Mouse (Mus musculus): Measurements from ENCODE around the gene Maff. TPM values are rescaled to one million over a fixed set of nuclear protein-coding genes. Genes with fewer than 3 reads are reported as not detected.

The Maff gene
- polyA plus RNA-seq, 1 experiment from 2014 or later = 0.77 TPM

- Histone ChIP-seq H3K36me3 (peaks cover 3% of the 10 kb centered on the region; the same call in 1 of the 2 replicates), H3K27me3 (no peaks in the 10 kb centered on the region), H3K9ac (no peak overlapping the region), H3K4me2 (no peak overlapping the region), H3K27ac (replicated peaks) (no peak overlapping the region), H3K9me3 (no peaks in the 10 kb centered on the region), H3K4me1 (replicated peaks) (peaks cover 44% of the 10 kb centered on the region), H3K4me3 (no peak overlapping the region)
- ATAC-seq (ENCODE audit: low read depth) = no peak
- 87% methylated on average over 6 of the region's 6 CpGs for WGBS
Observed at GRCm38 (mm10) chr15:79388171-79388570, 41.8 kb downstream of the Maff start.

GRCm38 (mm10) chr15:79390434-79390833 lies 44.0 kb downstream of the Maff start:
- WGBS = 87% methylated on average over 6 of the region's 6 CpGs

DNA sequence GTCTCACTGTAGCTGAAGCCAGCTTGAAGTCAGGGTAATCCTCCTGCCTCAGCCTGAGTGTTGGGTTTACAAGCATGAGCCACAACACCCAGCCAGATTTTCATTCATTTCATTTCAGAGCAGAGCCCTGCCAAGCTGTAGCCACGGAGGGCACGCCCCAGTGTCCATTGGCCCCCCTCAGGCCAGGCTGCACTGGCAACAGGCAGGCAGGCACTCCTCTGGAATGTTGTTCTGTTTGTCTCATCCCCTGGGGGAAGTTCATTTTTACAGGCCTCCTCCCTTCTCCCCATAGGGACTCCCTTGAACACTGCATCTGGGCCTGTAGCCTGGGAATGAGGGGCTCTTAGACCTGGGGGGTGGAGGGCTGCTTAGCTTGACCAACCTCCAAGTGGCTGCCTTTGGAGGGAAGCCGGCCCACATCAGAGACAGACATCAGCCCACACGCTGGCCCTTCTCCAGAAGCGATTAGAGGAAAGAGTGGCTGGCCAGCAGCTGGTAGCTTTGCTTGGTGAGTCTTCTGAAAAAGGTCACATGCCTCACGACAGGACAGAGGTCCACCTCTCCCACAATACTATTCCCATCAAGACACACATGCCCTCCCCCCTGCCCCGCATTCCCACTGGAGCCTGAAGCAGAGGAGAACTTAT lies 45.1 kb downstream of the Maff start:
- Histone ChIP-seq H3K4me2 (no peak overlapping the region), H3K4me3 (no peak overlapping the region), H3K9me3 (no peaks in the 10 kb centered on the region), H3K9ac (0 out of 2 replicates have a peak overlapping the region, but pooled peaks have one; percentile 8), H3K36me3 (0 out of 2 replicates have a peak, but pooled peaks cover 6% of the 10 kb centered on the region), H3K27ac (replicated peaks) (peak overlapping the region; percentile 28; the same call in 1 of the 2 replicates), H3K4me1 (replicated peaks) (peaks cover 73% of the 10 kb centered on the region), H3K27me3 (no peaks in the 10 kb centered on the region)
- ATAC-seq (ENCODE audit: low read depth) = no peak
- 58% methylated on average over 7 of the region's 7 CpGs for WGBS

More at GRCm38 (mm10) chr15:79390434-79390833, 44.0 kb downstream of the Maff start:
- no peak overlapping the region for H3K4me3 ChIP-seq
- no peak overlapping the region for H3K4me2 ChIP-seq
- H3K9ac ChIP-seq = no peak overlapping the region
- ATAC-seq (ENCODE audit: low read depth) = no peak
- H3K9me3 ChIP-seq = no peaks in the 10 kb centered on the region
- no peaks in the 10 kb centered on the region for H3K36me3 ChIP-seq
- no peak overlapping the region for H3K27ac ChIP-seq (replicated peaks)
- H3K27me3 ChIP-seq = no peaks in the 10 kb centered on the region
- H3K4me1 ChIP-seq (replicated peaks) = peaks cover 65% of the 10 kb centered on the region

DNA sequence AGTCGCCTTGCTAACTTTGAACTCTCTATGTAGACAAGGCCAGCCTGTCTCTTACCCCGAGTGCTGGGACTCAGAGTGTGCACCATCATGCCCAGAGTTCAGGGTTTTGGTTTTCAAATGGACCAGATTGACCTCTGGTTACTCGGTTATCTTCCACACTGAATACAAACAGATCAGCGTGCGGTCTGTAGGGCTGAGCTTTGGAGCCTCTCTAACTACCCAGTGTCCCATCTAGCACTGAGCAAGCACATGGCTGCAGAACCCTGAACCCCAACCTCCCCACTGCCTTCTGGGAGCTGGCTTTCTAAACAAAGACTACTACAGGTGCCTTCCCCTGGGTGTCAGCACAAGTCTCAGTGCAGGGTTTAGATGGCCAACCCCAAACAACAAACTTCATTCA lies 46.1 kb downstream of the Maff start:
- Histone ChIP-seq H3K9me3 (no peaks in the 10 kb centered on the region), H3K4me1 (replicated peaks) (peaks cover 68% of the 10 kb centered on the region), H3K9ac (no peak overlapping the region), H3K36me3 (peaks cover 8% of the 10 kb centered on the region; the same call in 1 of the 2 replicates), H3K27me3 (no peaks in the 10 kb centered on the region), H3K27ac (replicated peaks) (no peak overlapping the region), H3K4me2 (no peak overlapping the region), H3K4me3 (no peak overlapping the region)
- 89% methylated on average over 5 of the region's 5 CpGs for WGBS
- ATAC-seq (ENCODE audit: low read depth) = no peak

DNA sequence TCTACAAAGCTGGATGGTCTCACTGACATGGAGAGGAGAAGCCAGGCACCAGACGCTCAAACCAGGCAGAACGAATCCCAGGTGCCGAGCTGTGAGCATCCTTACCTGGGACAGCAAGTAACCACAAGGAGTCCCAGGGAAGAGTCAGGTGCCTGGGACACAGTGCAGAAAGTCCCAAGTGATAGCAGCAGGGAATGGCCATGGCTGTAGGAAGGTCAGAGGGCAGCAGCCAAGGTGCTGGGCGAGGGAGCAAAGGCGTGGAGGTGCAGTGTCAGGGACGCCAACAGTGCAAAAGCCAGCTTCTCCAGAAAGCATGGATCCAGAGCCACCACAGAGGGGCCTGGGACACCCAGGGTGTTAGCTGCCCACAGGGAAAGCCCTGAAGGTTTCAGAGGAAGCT lies 46.7 kb downstream of the Maff start:
- Histone ChIP-seq H3K27me3 (no peaks in the 10 kb centered on the region), H3K9me3 (no peaks in the 10 kb centered on the region), H3K4me2 (no peak overlapping the region), H3K9ac (0 out of 2 replicates have a peak overlapping the region, but pooled peaks have one; percentile 26), H3K36me3 (peaks cover 10% of the 10 kb centered on the region; the same call in 1 of the 2 replicates), H3K4me3 (no peak overlapping the region), H3K27ac (replicated peaks) (no peak overlapping the region), H3K4me1 (replicated peaks) (peaks cover 67% of the 10 kb centered on the region)
- 84% methylated on average over 6 of the region's 6 CpGs for WGBS
- no peak for ATAC-seq (ENCODE audit: low read depth)

- 74% methylated on average over 4 of the region's 4 CpGs for WGBS
- Histone ChIP-seq H3K4me3 (no peak overlapping the region), H3K36me3 (peaks cover 13% of the 10 kb centered on the region; the same call in 1 of the 2 replicates), H3K9me3 (no peaks in the 10 kb centered on the region), H3K4me2 (0 out of 2 replicates have a peak overlapping the region, but pooled peaks have one; percentile 27), H3K4me1 (replicated peaks) (peaks cover 73% of the 10 kb centered on the region), H3K27me3 (no peaks in the 10 kb centered on the region), H3K27ac (replicated peaks) (no peak overlapping the region), H3K9ac (no peak overlapping the region)
- no peak for ATAC-seq (ENCODE audit: low read depth)
Observed at GRCm38 (mm10) chr15:79394842-79395241, 48.4 kb downstream of the Maff start.

GRCm38 (mm10) chr15:79395281-79395680 lies 48.9 kb downstream of the Maff start:
- H3K4me2 ChIP-seq = peak overlapping the region; percentile 27; the same call in 1 of the 2 replicates
- H3K9me3 ChIP-seq = no peaks in the 10 kb centered on the region
- no peak overlapping the region for H3K27ac ChIP-seq (replicated peaks)
- 85% methylated on average over 6 of the region's 6 CpGs for WGBS
- no peak for ATAC-seq (ENCODE audit: low read depth)
- peaks cover 13% of the 10 kb centered on the region; the same call in 1 of the 2 replicates for H3K36me3 ChIP-seq
- no peaks in the 10 kb centered on the region for H3K27me3 ChIP-seq
- H3K4me1 ChIP-seq (replicated peaks) = peaks cover 73% of the 10 kb centered on the region
- no peak overlapping the region for H3K4me3 ChIP-seq
- H3K9ac ChIP-seq = no peak overlapping the region

DNA sequence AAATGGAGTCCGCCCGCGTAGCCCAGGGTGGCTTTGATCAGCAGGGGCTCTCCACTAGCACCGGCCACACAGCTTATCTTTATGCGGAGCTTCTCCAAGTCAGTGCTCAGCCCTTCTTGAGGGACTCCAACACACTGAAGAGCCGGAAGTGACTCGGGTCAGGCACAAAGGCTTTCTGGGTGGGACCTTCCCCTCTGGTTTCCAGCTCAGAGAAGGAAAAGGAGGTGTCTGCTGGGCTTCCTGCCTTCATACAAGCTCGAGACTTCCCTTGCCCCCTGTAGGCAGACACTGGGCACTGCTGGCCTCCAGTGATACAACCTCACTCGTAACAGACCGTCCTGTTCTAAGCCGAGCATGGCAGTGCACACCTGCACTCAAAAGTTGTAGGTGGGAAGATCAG lies 50.3 kb downstream of the Maff start:
- ATAC-seq (ENCODE audit: low read depth) = no peak
- Histone ChIP-seq H3K36me3 (peaks cover 13% of the 10 kb centered on the region; the same call in 1 of the 2 replicates), H3K9me3 (no peaks in the 10 kb centered on the region), H3K4me1 (replicated peaks) (peaks cover 74% of the 10 kb centered on the region), H3K4me2 (peak overlapping the region; percentile 27; the same call in 1 of the 2 replicates), H3K27ac (replicated peaks) (0 out of 2 replicates have a peak overlapping the region, but pooled peaks have one; percentile 13), H3K9ac (no peak overlapping the region), H3K4me3 (no peak overlapping the region), H3K27me3 (no peaks in the 10 kb centered on the region)
- 85% methylated on average over 11 of the region's 11 CpGs for WGBS

DNA sequence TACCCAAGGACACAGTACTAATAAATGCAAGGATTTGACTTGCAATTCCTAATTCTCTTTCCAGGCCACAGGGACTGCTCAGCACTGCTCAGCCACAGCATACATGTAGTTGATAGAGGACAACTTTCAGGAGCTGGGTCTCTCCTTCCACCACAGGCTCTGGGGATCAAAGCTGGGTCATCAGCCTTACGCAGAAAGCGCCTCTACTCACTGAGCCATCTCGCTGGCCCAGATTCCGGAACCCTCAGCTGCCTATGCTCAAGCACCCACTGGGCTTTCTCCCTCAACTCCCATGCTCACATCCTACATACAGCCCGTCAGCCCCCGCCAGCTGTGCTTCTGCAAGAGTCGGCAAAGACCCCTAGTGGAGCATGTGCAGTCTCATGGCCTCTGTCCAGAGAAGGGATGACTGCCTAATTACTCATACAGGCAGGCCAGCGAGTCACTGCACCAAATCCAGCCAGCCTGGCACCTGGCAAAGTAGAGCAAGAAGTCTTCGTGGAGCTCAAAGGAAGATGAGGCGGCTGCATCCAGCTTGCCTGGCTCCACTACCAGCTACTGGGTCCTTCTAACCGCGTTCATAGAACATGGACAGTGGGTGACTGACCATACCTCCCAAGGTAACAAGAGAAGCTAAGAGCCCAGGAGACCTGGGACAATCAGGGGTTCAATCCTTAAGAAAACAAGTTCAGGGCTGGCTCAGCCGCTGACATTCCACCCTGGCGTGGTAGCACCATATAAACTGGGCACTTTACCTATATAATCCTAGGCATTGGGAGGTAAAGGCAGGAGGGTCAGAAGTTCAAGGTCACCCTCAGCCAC lies 53.0 kb downstream of the Maff start:
- Histone ChIP-seq H3K4me1 (replicated peaks) (peaks cover 64% of the 10 kb centered on the region), H3K9ac (no peak overlapping the region), H3K36me3 (peaks cover 13% of the 10 kb centered on the region; the same call in 1 of the 2 replicates), H3K4me3 (no peak overlapping the region), H3K27me3 (no peaks in the 10 kb centered on the region), H3K27ac (replicated peaks) (no peak overlapping the region), H3K9me3 (no peaks in the 10 kb centered on the region), H3K4me2 (no peak overlapping the region)
- ATAC-seq (ENCODE audit: low read depth) = no peak
- WGBS = 83% methylated on average over 14 of the region's 14 CpGs

GRCm38 (mm10) chr15:79400134-79400974 lies 53.9 kb downstream of the Maff start:
- Histone ChIP-seq H3K9ac (peak overlapping the region; percentile 52), H3K27ac (replicated peaks) (peak overlapping the region; percentile 25), H3K36me3 (peaks cover 13% of the 10 kb centered on the region; the same call in 1 of the 2 replicates), H3K4me2 (peak overlapping the region; percentile 93), H3K27me3 (no peaks in the 10 kb centered on the region), H3K4me1 (replicated peaks) (peaks cover 57% of the 10 kb centered on the region), H3K4me3 (no peak overlapping the region), H3K9me3 (no peaks in the 10 kb centered on the region)
- no peak for ATAC-seq (ENCODE audit: low read depth)
- 67% methylated on average over 6 of the region's 6 CpGs for WGBS

GRCm38 (mm10) chr15:79400975-79401365 lies 54.5 kb downstream of the Maff start:
- ATAC-seq (ENCODE audit: low read depth) = no peak
- 59% methylated on average over 7 of the region's 7 CpGs for WGBS
- Histone ChIP-seq H3K27me3 (no peaks in the 10 kb centered on the region), H3K36me3 (peaks cover 11% of the 10 kb centered on the region; the same call in 1 of the 2 replicates), H3K9ac (peak overlapping the region; percentile 52), H3K4me1 (replicated peaks) (peaks cover 50% of the 10 kb centered on the region), H3K27ac (replicated peaks) (peak overlapping the region; percentile 25; the same call in 1 of the 2 replicates), H3K9me3 (no peaks in the 10 kb centered on the region), H3K4me2 (peak overlapping the region; percentile 93), H3K4me3 (0 out of 2 replicates have a peak overlapping the region, but pooled peaks have one; percentile 90)

All from neural tube, embryonic 13.5 days (tissue).